Mouse (Mus musculus) kidney, embryonic 15.5 days (tissue): Measurements from ENCODE around the gene Hmces. TPM values are rescaled to one million over a fixed set of nuclear protein-coding genes. Genes with fewer than 3 reads are reported as not detected.
A peak's percentile ranks its signal among the peaks of the same experiment; 100 is the strongest.
"Not testable (repeated sequence)": the region's sequence is repeated elsewhere in the genome, so short reads cannot be mapped to it uniquely, and the experiment has no call there.

Experiments used
- ATAC-seq: fragments of 200-750 bp; cut with Nextera tagmentation; replicated peaks from 2 replicates; pipeline ENCODE4 v1.8.0; 2017; ENCODE audit warnings: moderate TSS enrichment; ENCODE audit not compliant: low FRiP score
- H3K27ac ChIP-seq: fragments of 300-500 bp; sonication (generic); 2 replicates; pipeline ENCODE4 v1.5.1; 2015; ENCODE audit warnings: mild to moderate bottlenecking, inconsistent platforms
- H3K27me3 ChIP-seq: fragments of 300-500 bp; sonication (generic); 2 replicates; pipeline ENCODE4 v1.6.1; 2015; ENCODE audit warnings: inconsistent platforms
- H3K36me3 ChIP-seq: fragments of 300-500 bp; sonication (generic); 2 replicates; pipeline ENCODE4 v1.6.1; 2015; ENCODE audit warnings: inconsistent platforms
- H3K4me1 ChIP-seq: fragments of 300-500 bp; sonication (generic); 2 replicates; pipeline ENCODE4 v1.6.1; 2015; ENCODE audit warnings: inconsistent platforms
- H3K4me2 ChIP-seq: fragments of 300-500 bp; sonication (generic); 2 replicates; pipeline ENCODE4 v1.6.1; 2015; ENCODE audit warnings: moderate library complexity, mild to moderate bottlenecking, inconsistent platforms
- H3K4me3 ChIP-seq: fragments of 300-500 bp; sonication (generic); replicated peaks from 2 replicates; pipeline ENCODE4 v1.5.1; 2015; ENCODE audit warnings: mild to moderate bottlenecking, inconsistent platforms
- H3K9ac ChIP-seq: fragments of 300-500 bp; sonication (generic); 2 replicates; pipeline ENCODE4 v1.6.1; 2015; ENCODE audit warnings: mild to moderate bottlenecking, inconsistent platforms
- H3K9me3 ChIP-seq: fragments of 300-500 bp; sonication (generic); replicated peaks from 2 replicates; pipeline ENCODE4 v1.6.1; 2016; ENCODE audit warnings: inconsistent platforms
- WGBS: fragments of 180-500 bp; shearing (Covaris S2); methylation state at CpG from one replicate; pipeline ENCODE4 v1.1.7; 2015; ENCODE audit warnings: mixed read lengths; 5-methylcytosine and 5-hydroxymethylcytosine counted together
- polyA plus RNA-seq: library from polyadenylated mRNA; unstranded; fragments of >200 nt; fragmentation: Nextera tagmentation; extraction: Ambion mirVana; gene quantifications from 2 replicates; pipeline ENCODE4 v1.2.1, GENCODE M21; 2015

The Hmces gene
- polyA plus RNA-seq, 1 experiment from 2014 or later, result 59.5 TPM

GRCm38 (mm10) chr6:87921201-87921600 lies 7.5 kb downstream of the Hmces start:
- Histone ChIP-seq H3K27ac (no peak overlapping the region), H3K36me3 (peaks cover 93% of the 10 kb centered on the region), H3K9me3 (no peaks in the 10 kb centered on the region), H3K4me3 (no peak overlapping the region), H3K27me3 (no peaks in the 10 kb centered on the region), H3K9ac (no peak overlapping the region), H3K4me1 (0 out of 2 replicates have a peak, but pooled peaks cover 2% of the 10 kb centered on the region), H3K4me2 (no peak overlapping the region)
- ATAC-seq, result no peak
- 93% methylated on average over 4 of the region's 4 CpGs for WGBS

- Histone ChIP-seq H3K9ac (no peak overlapping the region), H3K36me3 (peaks cover 87% of the 10 kb centered on the region), H3K4me1 (no peaks in the 10 kb centered on the region), H3K9me3 (no peaks in the 10 kb centered on the region), H3K4me3 (no peak overlapping the region), H3K4me2 (no peak overlapping the region), H3K27ac (no peak overlapping the region), H3K27me3 (no peaks in the 10 kb centered on the region)
- ATAC-seq, result no peak
- WGBS, result 95% methylated on average over 1 of the region's 1 CpGs
These were observed 9.9 kb downstream of the Hmces start for GRCm38 (mm10) chr6:87923624-87924023.

- Histone ChIP-seq H3K9ac (no peak overlapping the region), H3K9me3 (0 out of 2 replicates have a peak, but pooled peaks cover 6% of the 10 kb centered on the region), H3K27ac (no peak overlapping the region), H3K4me2 (no peak overlapping the region), H3K27me3 (no peaks in the 10 kb centered on the region), H3K36me3 (peaks cover 66% of the 10 kb centered on the region), H3K4me1 (peaks cover 9% of the 10 kb centered on the region), H3K4me3 (no peak overlapping the region)
- WGBS, result 85% methylated on average over 5 of the region's 5 CpGs
- ATAC-seq, result no peak
These were observed 21.3 kb downstream of the Hmces start for GRCm38 (mm10) chr6:87935037-87935436.

- Histone ChIP-seq H3K4me1 (peaks cover 9% of the 10 kb centered on the region), H3K4me3 (no peak overlapping the region), H3K4me2 (peak overlapping the region; percentile 35), H3K9me3 (no peaks in the 10 kb centered on the region), H3K27ac (peak overlapping the region; percentile 81), H3K27me3 (no peaks in the 10 kb centered on the region), H3K36me3 (peaks cover 46% of the 10 kb centered on the region), H3K9ac (no peak overlapping the region)
- peak; percentile 99 for ATAC-seq
- 31% methylated on average over 19 of the region's 19 CpGs for WGBS
These were observed 23.5 kb downstream of the Hmces start for GRCm38 (mm10) chr6:87937178-87937788.

GRCm38 (mm10) chr6:87938941-87939340 lies 25.2 kb downstream of the Hmces start:
- H3K27me3 ChIP-seq, result no peaks in the 10 kb centered on the region
- no peak for ATAC-seq
- peaks cover 9% of the 10 kb centered on the region for H3K4me1 ChIP-seq
- H3K36me3 ChIP-seq, result peaks cover 29% of the 10 kb centered on the region
- no peak overlapping the region for H3K27ac ChIP-seq
- 92% methylated on average over 3 of the region's 3 CpGs for WGBS
- H3K9me3 ChIP-seq, result no peaks in the 10 kb centered on the region
- no peak overlapping the region for H3K9ac ChIP-seq
- no peak overlapping the region for H3K4me2 ChIP-seq
- no peak overlapping the region for H3K4me3 ChIP-seq

GRCm38 (mm10) chr6:87942179-87942578 lies 28.4 kb downstream of the Hmces start:
- Histone ChIP-seq H3K9me3 (no peaks in the 10 kb centered on the region), H3K9ac (no peak overlapping the region), H3K27ac (no peak overlapping the region), H3K4me2 (no peak overlapping the region), H3K4me3 (no peak overlapping the region), H3K27me3 (no peaks in the 10 kb centered on the region), H3K4me1 (peaks cover 5% of the 10 kb centered on the region), H3K36me3 (no peaks in the 10 kb centered on the region; the same call in 1 of the 2 replicates)
- ATAC-seq, result no peak
- 80% methylated on average over 7 of the region's 7 CpGs for WGBS

- H3K9me3 ChIP-seq, H3K27ac ChIP-seq, H3K4me2 ChIP-seq, H3K27me3 ChIP-seq, H3K36me3 ChIP-seq, H3K4me3 ChIP-seq, H3K9ac ChIP-seq, ATAC-seq, H3K4me1 ChIP-seq: not testable (repeated sequence)
- WGBS, result 58% methylated on average over 4 of the region's 4 CpGs
These were observed 48.7 kb downstream of the Hmces start for GRCm38 (mm10) chr6:87962457-87962856.

- no peaks in the 10 kb centered on the region for H3K36me3 ChIP-seq
- WGBS, result 40% methylated on average over 2 of the region's 2 CpGs
- H3K4me2 ChIP-seq, result no peak overlapping the region
- ATAC-seq, result no peak
- no peak overlapping the region for H3K9ac ChIP-seq
- no peaks in the 10 kb centered on the region for H3K9me3 ChIP-seq
- H3K27me3 ChIP-seq, result no peaks in the 10 kb centered on the region
- no peaks in the 10 kb centered on the region for H3K4me1 ChIP-seq
- no peak overlapping the region for H3K27ac ChIP-seq
- H3K4me3 ChIP-seq, result no peak overlapping the region
These were observed 56.3 kb downstream of the Hmces start for GRCm38 (mm10) chr6:87970041-87970440.

GRCm38 (mm10) chr6:87979728-87980127 lies 66.0 kb downstream of the Hmces start:
- WGBS, result 79% methylated on average over 3 of the region's 3 CpGs

GRCm38 (mm10) chr6:87980374-87981029 lies 66.8 kb downstream of the Hmces start:
- peak overlapping the region; percentile 86 for H3K4me2 ChIP-seq
- H3K9ac ChIP-seq, result peak overlapping the region; percentile 73
- peak overlapping the region; percentile 73 for H3K4me3 ChIP-seq
- no peaks in the 10 kb centered on the region for H3K9me3 ChIP-seq
- peak overlapping the region; percentile 88 for H3K27ac ChIP-seq
- peaks cover 21% of the 10 kb centered on the region for H3K36me3 ChIP-seq
- peak; percentile 78 for ATAC-seq
- H3K27me3 ChIP-seq, result no peaks in the 10 kb centered on the region
- H3K4me1 ChIP-seq, result peaks cover 22% of the 10 kb centered on the region
- WGBS, result under 1% methylated on average over 60 of the region's 66 CpGs

More at GRCm38 (mm10) chr6:87979728-87980127, 66.0 kb downstream of the Hmces start:
- no peak for ATAC-seq
- Histone ChIP-seq H3K9me3 (no peaks in the 10 kb centered on the region), H3K4me1 (peaks cover 22% of the 10 kb centered on the region), H3K27ac (peak overlapping the region; percentile 88), H3K4me3 (peak overlapping the region; percentile 73), H3K4me2 (peak overlapping the region; percentile 86), H3K36me3 (peaks cover 14% of the 10 kb centered on the region), H3K9ac (no peak overlapping the region), H3K27me3 (no peaks in the 10 kb centered on the region)

- WGBS, result 0% methylated on average over 32 of the region's 56 CpGs
- Histone ChIP-seq H3K4me3 (peak overlapping the region; percentile 73), H3K27ac (peak overlapping the region; percentile 88), H3K36me3 (peaks cover 25% of the 10 kb centered on the region), H3K27me3 (no peaks in the 10 kb centered on the region), H3K4me1 (peaks cover 22% of the 10 kb centered on the region), H3K9me3 (no peaks in the 10 kb centered on the region), H3K9ac (peak overlapping the region; percentile 73), H3K4me2 (peak overlapping the region; percentile 86)
- peak; percentile 47; the same call in 1 of the 2 replicates for ATAC-seq
These were observed 67.3 kb downstream of the Hmces start for GRCm38 (mm10) chr6:87981030-87981485.

- Histone ChIP-seq H3K36me3 (peaks cover 31% of the 10 kb centered on the region), H3K9ac (peak within 1 kb of the TSS; percentile 73), H3K27me3 (no peaks in the 10 kb centered on the region), H3K4me2 (peak within 1 kb of the TSS; percentile 86), H3K9me3 (no peaks in the 10 kb centered on the region), H3K4me1 (peaks cover 22% of the 10 kb centered on the region), H3K4me3 (peak within 1 kb of the TSS; percentile 73), H3K27ac (peak within 1 kb of the TSS; percentile 88)
- peak; percentile 85 for ATAC-seq
- WGBS, result under 1% methylated on average over 39 of the region's 55 CpGs
These were observed 68.0 kb downstream of the Hmces start, which contains the start of gene H1fx for GRCm38 (mm10) chr6:87981547-87982256. TSS of gene H1fx (minus strand) at chr6:87981637.
